Mouse (Mus musculus): ENCODE measurements around the gene Hip1. TPM values are rescaled to one million over a fixed set of nuclear protein-coding genes. Genes with fewer than 3 reads are reported as not detected.

Hip1 gene
- total and polyA plus RNA-seq, 3 experiments = 0.23 to 0.75 TPM; not detected in 1

DNA sequence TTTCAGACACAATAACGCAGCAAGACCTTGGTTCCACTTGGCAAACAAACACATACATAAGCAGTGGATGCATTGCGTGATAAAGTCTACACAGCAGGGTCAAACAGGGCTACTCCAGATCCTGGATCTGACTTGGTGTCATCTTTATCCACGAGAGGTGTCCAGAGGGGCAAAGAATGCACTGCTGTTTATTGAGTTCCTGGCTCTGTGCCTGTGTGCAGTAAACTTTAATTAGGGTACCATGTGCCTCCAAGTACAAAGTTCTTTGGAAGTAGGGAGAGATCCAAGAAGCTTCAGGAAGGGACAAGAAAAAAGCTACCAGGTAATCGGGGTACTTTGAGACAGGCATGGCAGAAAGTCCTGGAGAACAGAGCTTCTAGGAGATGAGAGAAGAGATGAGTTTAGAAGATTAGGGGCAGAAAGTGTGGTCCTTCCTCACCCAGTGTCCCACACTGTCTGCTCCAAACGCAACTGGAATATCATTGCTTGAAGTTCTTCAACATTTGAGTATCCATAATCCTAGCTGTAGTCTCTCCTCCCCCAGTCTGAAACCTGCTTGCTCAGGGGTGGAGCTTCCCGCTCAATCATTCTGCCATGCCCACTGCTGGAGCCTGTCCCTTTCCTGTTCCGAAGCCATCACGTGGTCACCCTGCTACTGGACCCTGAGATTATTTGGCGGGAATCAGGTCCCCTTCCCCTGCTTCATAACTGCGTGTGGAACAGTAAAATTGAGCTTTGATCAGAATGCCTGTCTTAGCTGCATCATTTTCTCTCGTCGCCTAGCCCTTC is 45.3 kb upstream of the Hip1 start:
- H3K27me3 ChIP-seq (ENCODE audit: control insufficient read depth in 1 of 2, insufficient read depth in 2 of 2, low read length in 2 of 2) = peaks cover 0 to 3% of the 10 kb centered on the region in 2 experiments; a peak in 1 of 4 replicates
- no peak for DNase-seq (ENCODE audit: low read depth, low spot score)
- no peak overlapping the region for H3K27ac ChIP-seq (ENCODE audit: control insufficient read depth, low read depth, low read length)
- H3K36me3 ChIP-seq (ENCODE audit: control insufficient read depth in 1 of 2, insufficient read depth in 2 of 2, low read length in 2 of 2) = no peaks in the 10 kb centered on the region
- no peaks in the 10 kb centered on the region for H3K9me3 ChIP-seq (replicated peaks; ENCODE audit: insufficient read depth, low read length)
- no peak for TF ChIP-seq HCFC1 (IDR thresholded peaks at IDR 0.05; ENCODE audit: low read depth, low read length)
- no peak for TF ChIP-seq GATA1 (IDR thresholded peaks at IDR 0.05; ENCODE audit: low read depth, low read length)
- TF ChIP-seq MAFK (IDR thresholded peaks at IDR 0.05; ENCODE audit: borderline replicate concordance, low read depth, low read length) = no peak
- TF ChIP-seq ELF1 (IDR thresholded peaks at IDR 0.05; ENCODE audit: low read depth, low read length) = no peak
- no peak for TF ChIP-seq RCOR1 (IDR thresholded peaks at IDR 0.05; ENCODE audit: low read depth, low read length)
- no peak for TF ChIP-seq RAD21 (IDR thresholded peaks at IDR 0.05; ENCODE audit: low read depth, low read length)
- no peak for TF ChIP-seq TBP (IDR thresholded peaks at IDR 0.05; ENCODE audit: low read depth, low read length)
- TF ChIP-seq E2F4 (IDR thresholded peaks at IDR 0.05; ENCODE audit: borderline replicate concordance, low read depth, low read length) = no peak
- TF ChIP-seq KAT2A (conservative IDR thresholded peaks at IDR 0.05; ENCODE audit: low read depth, low read length) = no peak
- no peak for TF ChIP-seq CHD2 (IDR thresholded peaks at IDR 0.05; ENCODE audit: low read length)
- TF ChIP-seq UBTF (IDR thresholded peaks at IDR 0.05; ENCODE audit: borderline replicate concordance, insufficient read depth, low read depth, low read length) = no peak
- no peak for TF ChIP-seq NRF1 (IDR thresholded peaks at IDR 0.05; ENCODE audit: insufficient read depth, low read depth, low read length, poor library complexity, severe bottlenecking)
- no peak for TF ChIP-seq MYB (IDR thresholded peaks at IDR 0.05; ENCODE audit: low read depth, low read length)
- TF ChIP-seq POLR2A (IDR thresholded peaks at IDR 0.05; ENCODE audit: control insufficient read depth in 1 of 2, insufficient read depth in 1 of 2, low read depth in 1 of 2, low read length in 2 of 2, poor library complexity in 1 of 2) = no peak
- no peak for TF ChIP-seq CTCF (IDR thresholded peaks at IDR 0.05 in 2 of 3, conservative IDR thresholded peaks at IDR 0.05 in 1 of 3; ENCODE audit: control insufficient read depth in 1 of 3, insufficient read depth in 1 of 3, low read depth in 2 of 3, low read length in 3 of 3, poor library complexity in 1 of 3, severe bottlenecking in 1 of 3)
- no peak for TF ChIP-seq ETS1 (IDR thresholded peaks at IDR 0.05; ENCODE audit: low read depth, low read length)
- TF ChIP-seq MAZ (IDR thresholded peaks at IDR 0.05; ENCODE audit: low read depth, low read length) = no peak
- no peak for TF ChIP-seq CHD1 (IDR thresholded peaks at IDR 0.05; ENCODE audit: low read depth, low read length)
- H3K4me1 ChIP-seq (ENCODE audit: control insufficient read depth in 1 of 2, insufficient read depth in 2 of 2, low read length in 2 of 2) = no peaks in the 10 kb centered on the region
- no peaks in the 10 kb centered on the region for H3K79me2 ChIP-seq (ENCODE audit: control insufficient read depth, insufficient read depth, low read length, poor library complexity)
- H3K9ac ChIP-seq (ENCODE audit: control insufficient read depth, low read depth, low read length, poor library complexity, severe bottlenecking) = no peak overlapping the region
- H3K4me3 ChIP-seq (ENCODE audit: control insufficient read depth in 1 of 2, insufficient read depth in 1 of 2, low read depth in 2 of 2, low read length in 2 of 2) = no peak overlapping the region

DNA sequence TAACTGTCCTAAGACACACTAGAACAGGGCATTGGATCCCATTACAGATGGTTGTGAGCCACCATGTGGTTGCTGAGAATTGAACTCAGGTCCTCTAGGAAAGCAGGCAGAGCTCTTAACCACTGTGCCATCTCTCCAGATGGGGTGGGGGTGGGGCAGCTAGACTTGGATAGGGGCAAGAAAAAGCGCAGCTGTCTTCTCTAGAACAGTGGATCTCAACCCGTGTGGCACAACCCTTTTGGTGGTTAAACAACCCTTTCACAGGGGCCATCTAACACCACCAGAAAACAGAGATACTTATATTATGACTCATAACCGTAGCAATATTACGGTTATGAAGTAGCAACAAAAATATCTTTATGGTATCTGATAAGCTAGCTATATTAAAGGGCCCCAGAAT is 42.8 kb upstream of the Hip1 start:
- no peaks in the 10 kb centered on the region for H3K9me3 ChIP-seq (replicated peaks; ENCODE audit: insufficient read depth, low read length)
- no peak for DNase-seq (ENCODE audit: low read depth, low spot score)
- TF ChIP-seq CTCF (IDR thresholded peaks at IDR 0.05 in 2 of 3, conservative IDR thresholded peaks at IDR 0.05 in 1 of 3; ENCODE audit: control insufficient read depth in 1 of 3, insufficient read depth in 1 of 3, low read depth in 2 of 3, low read length in 3 of 3, poor library complexity in 1 of 3, severe bottlenecking in 1 of 3) = no peak
- TF ChIP-seq JUND (IDR thresholded peaks at IDR 0.05; ENCODE audit: low read depth, low read length) = no peak
- TF ChIP-seq E2F4 (IDR thresholded peaks at IDR 0.05; ENCODE audit: borderline replicate concordance, low read depth, low read length) = no peak
- no peak for TF ChIP-seq POLR2A (IDR thresholded peaks at IDR 0.05; ENCODE audit: control insufficient read depth in 1 of 2, insufficient read depth in 1 of 2, low read depth in 1 of 2, low read length in 2 of 2, poor library complexity in 1 of 2)
- TF ChIP-seq ELF1 (IDR thresholded peaks at IDR 0.05; ENCODE audit: low read depth, low read length) = no peak
- no peak for TF ChIP-seq ZC3H11A (IDR thresholded peaks at IDR 0.05; ENCODE audit: low read depth, low read length)
- TF ChIP-seq GABPA (IDR thresholded peaks at IDR 0.05; ENCODE audit: low read depth, low read length) = no peak
- no peak for TF ChIP-seq MAZ (IDR thresholded peaks at IDR 0.05; ENCODE audit: low read depth, low read length)
- TF ChIP-seq BHLHE40 (IDR thresholded peaks at IDR 0.05; ENCODE audit: borderline replicate concordance, low read depth, low read length) = no peak
- TF ChIP-seq NELFE (IDR thresholded peaks at IDR 0.05; ENCODE audit: low read depth, low read length) = no peak
- no peak for TF ChIP-seq RAD21 (IDR thresholded peaks at IDR 0.05; ENCODE audit: low read depth, low read length)
- no peak for TF ChIP-seq HCFC1 (IDR thresholded peaks at IDR 0.05; ENCODE audit: low read depth, low read length)
- no peaks in the 10 kb centered on the region for H3K79me2 ChIP-seq (ENCODE audit: control insufficient read depth, insufficient read depth, low read length, poor library complexity)
- no peaks in the 10 kb centered on the region; a peak in 1 of 4 replicates for H3K27me3 ChIP-seq (ENCODE audit: control insufficient read depth in 1 of 2, insufficient read depth in 2 of 2, low read length in 2 of 2)
- H3K36me3 ChIP-seq (ENCODE audit: control insufficient read depth in 1 of 2, insufficient read depth in 2 of 2, low read length in 2 of 2) = no peaks in the 10 kb centered on the region
- H3K4me3 ChIP-seq (ENCODE audit: control insufficient read depth in 1 of 2, insufficient read depth in 1 of 2, low read depth in 2 of 2, low read length in 2 of 2) = no peak overlapping the region
- H3K4me1 ChIP-seq (ENCODE audit: control insufficient read depth in 1 of 2, insufficient read depth in 2 of 2, low read length in 2 of 2) = no peaks in the 10 kb centered on the region
- no peak overlapping the region for H3K9ac ChIP-seq (ENCODE audit: control insufficient read depth, low read depth, low read length, poor library complexity, severe bottlenecking)
- no peak overlapping the region for H3K27ac ChIP-seq (ENCODE audit: control insufficient read depth, low read depth, low read length)

Data from MEL (cell line).